Mouse (Mus musculus) heart, postnatal 0 days (tissue): ENCODE results near the gene Zfp592.

ENCODE experiments used
- CTCF ChIP-seq: IDR thresholded peaks from 2 replicates; pipeline ENCODE4 v1.5.1; 2016; ENCODE audit warnings: antibody characterized with exemption, control low read depth, low read depth
- EP300 ChIP-seq: IDR thresholded peaks from 2 replicates; pipeline ENCODE4 v1.6.1; 2016; ENCODE audit warnings: antibody characterized with exemption, low read depth

GRCm38 (mm10) chr7:81039711-81040110, 46.2 kb downstream of the Zfp592 start:
- TF ChIP-seq CTCF (no peak), EP300 (no peak)
